Mouse (Mus musculus) yolk sac, embryonic 10.5 days (tissue): Measurements from ENCODE around the gene Dnm1.
A peak's percentile ranks its signal among the peaks of the same experiment; 100 is the strongest.

Experiments
- DNase-seq: peaks from one replicate; pipeline ENCODE4 v3.0.0-alpha.2; 2017; ENCODE audit warnings: low spot score

The Dnm1 gene

DNA sequence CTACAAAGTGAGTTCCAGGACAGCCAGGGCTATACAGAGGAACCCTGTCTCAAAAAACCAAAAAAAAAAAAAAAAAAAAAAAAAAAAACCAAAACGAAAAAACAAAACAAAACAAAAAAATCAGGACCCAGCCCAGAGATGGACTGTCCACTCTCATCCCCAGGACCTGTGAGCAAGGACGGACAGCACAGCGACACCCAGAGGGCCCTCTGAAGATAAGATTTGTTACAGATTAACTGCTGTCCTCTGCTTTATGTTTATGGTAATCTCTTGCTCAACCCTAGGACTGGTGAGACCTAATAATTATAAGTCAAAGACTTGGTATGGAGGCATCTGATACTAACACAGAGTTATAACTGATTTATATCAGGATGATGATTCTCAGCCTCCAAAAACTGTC, 77.3 kb downstream of the Dnm1 start:
- no peak for DNase-seq

DNA sequence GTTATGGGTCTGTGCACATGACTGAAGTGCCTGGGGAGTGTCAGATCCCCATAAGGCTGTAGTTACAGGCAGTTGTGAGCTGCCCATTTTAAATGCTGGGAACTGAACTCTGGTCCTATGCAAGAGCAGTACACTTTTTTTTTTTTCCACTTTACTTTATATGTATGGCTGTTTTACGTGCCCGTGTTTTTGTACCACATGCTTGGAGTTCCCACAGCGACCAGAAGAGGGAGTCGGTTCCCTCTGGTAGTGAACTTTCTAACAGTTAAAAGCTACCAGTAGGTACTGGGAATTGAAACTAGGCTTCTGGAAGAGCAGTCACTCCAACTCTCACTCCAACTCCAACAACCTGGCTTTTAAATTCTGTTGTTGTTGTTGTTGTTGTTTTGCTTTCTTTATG, 92.5 kb downstream of the Dnm1 start:
- DNase-seq, result no peak

GRCm38 (mm10) chr2:32259657-32260417, 93.3 kb downstream of the Dnm1 start, which contains the start of gene Uck1:
TSS of gene Uck1 (minus strand) at chr2:32260159.
- peak; percentile 91 for DNase-seq

GRCm38 (mm10) chr2:32258887-32259533, 94.1 kb downstream of the Dnm1 start:
- DNase-seq, result peak; percentile 47
